In the genomic region with DNA sequence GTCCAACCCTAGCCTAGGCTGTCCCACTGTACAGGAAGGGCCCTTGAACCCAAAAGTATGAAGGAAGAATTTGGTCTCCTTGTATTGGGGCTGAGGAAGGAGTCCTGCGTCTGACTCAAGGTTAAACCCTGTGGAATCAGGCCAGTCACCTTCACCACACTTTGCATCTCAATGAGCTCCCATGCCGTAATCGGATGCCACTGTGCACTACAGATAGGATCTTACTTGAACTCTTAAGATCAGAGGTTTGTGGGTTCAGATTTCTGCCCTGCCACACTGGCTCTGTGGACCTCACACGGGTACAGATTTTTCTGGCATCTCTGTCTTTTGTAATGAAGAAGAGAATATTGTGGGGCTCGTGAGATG, we compare ENCODE assay signal across 30 mouse cellular contexts.
A peak's percentile ranks its signal among the peaks of the same experiment; 100 is the strongest.
DNase-seq lines count a peak whose midpoint lies in the region; ATAC-seq and TF ChIP-seq lines count a peak whose summit lies in the region.
"Had no signal": no experiment of that assay in that cellular context is flagged by ENCODE, and none has a peak within 500 bp of the region (broad histone marks: within the 10 kb centered on the region; RNA-seq: fewer than 3 reads in every experiment).

No protein-coding gene starts in this region.

- H3K36me3 ChIP-seq in midbrain, embryonic 11.5 days (ENCODE audit: control insufficient read depth, insufficient read depth, low read length), result no peaks in the 10 kb centered on the region
- no peaks in the 10 kb centered on the region for H3K36me3 ChIP-seq in midbrain, embryonic 14.5 days (ENCODE audit: control insufficient read depth, insufficient read depth, low read length)
- H3K36me3 ChIP-seq: forebrain, embryonic 10.5 days; G1E; heart, embryonic 12.5 days; heart, embryonic 15.5 days; hindbrain, embryonic 10.5 days; hindbrain, embryonic 13.5 days; intestine, embryonic 15.5 days had no signal

- no peak overlapping the region for H3K4me3 ChIP-seq in midbrain, embryonic 11.5 days (ENCODE audit: low read depth, low read length)
- no peak overlapping the region for H3K4me3 ChIP-seq in midbrain, embryonic 14.5 days (replicated peaks; ENCODE audit: low read depth, low read length)
- H3K4me3 ChIP-seq in cortical plate, adult 2 months (ENCODE audit: insufficient read depth, low read length), result no peak overlapping the region
- H3K4me3 ChIP-seq: forebrain, embryonic 10.5 days; forebrain, embryonic 13.5 days; gastrocnemius, adult 2 months; heart, embryonic 12.5 days; heart, embryonic 15.5 days; hindbrain, embryonic 10.5 days; hindbrain, embryonic 13.5 days; intestine, embryonic 15.5 days had no signal

- H3K9me3 ChIP-seq in midbrain, embryonic 11.5 days (ENCODE audit: control insufficient read depth, low read length), result no peaks in the 10 kb centered on the region
- no peaks in the 10 kb centered on the region for H3K9me3 ChIP-seq in midbrain, embryonic 14.5 days (ENCODE audit: control insufficient read depth, low read length)
- H3K9me3 ChIP-seq: forebrain, embryonic 10.5 days; forebrain, embryonic 13.5 days; G1E; heart, embryonic 12.5 days; heart, embryonic 15.5 days; hindbrain, embryonic 10.5 days; hindbrain, embryonic 13.5 days; intestine, embryonic 15.5 days had no signal

- H3K4me2 ChIP-seq in midbrain, embryonic 11.5 days, result no peak overlapping the region
- no peak overlapping the region for H3K4me2 ChIP-seq in midbrain, embryonic 14.5 days (ENCODE audit: low read length)
- H3K4me2 ChIP-seq: forebrain, embryonic 13.5 days; heart, embryonic 12.5 days; heart, embryonic 15.5 days; hindbrain, embryonic 13.5 days; intestine, embryonic 15.5 days had no signal

- 74% methylated on average over 5 of the region's 5 CpGs for WGBS in midbrain, embryonic 11.5 days
- 66% methylated on average over 5 of the region's 5 CpGs for WGBS in midbrain, embryonic 14.5 days

- no peak for TF ChIP-seq CTCF in cortical plate, adult 2 months (IDR thresholded peaks at IDR 0.05; ENCODE audit: extremely low read depth, insufficient read depth, low read length)

- no peak overlapping the region for H3K9ac ChIP-seq in midbrain, embryonic 11.5 days (ENCODE audit: low read length)
- no peak overlapping the region for H3K9ac ChIP-seq in midbrain, embryonic 14.5 days (replicated peaks; ENCODE audit: low read length)
- H3K9ac ChIP-seq: forebrain, embryonic 13.5 days; heart, embryonic 12.5 days; heart, embryonic 15.5 days; hindbrain, embryonic 13.5 days; intestine, embryonic 15.5 days had no signal

- TF ChIP-seq POLR2A in cortical plate, adult 2 months (IDR thresholded peaks at IDR 0.05; ENCODE audit: extremely low read depth, insufficient read depth, low read length), result no peak

- H3K27me3 ChIP-seq in midbrain, embryonic 11.5 days (ENCODE audit: control insufficient read depth, insufficient read depth, low read length), result no peaks in the 10 kb centered on the region
- no peaks in the 10 kb centered on the region for H3K27me3 ChIP-seq in midbrain, embryonic 14.5 days (ENCODE audit: control insufficient read depth, insufficient read depth, low read length)
- H3K27me3 ChIP-seq: CH12.LX; forebrain, embryonic 13.5 days; hindbrain, embryonic 13.5 days; intestine, embryonic 15.5 days had no signal

- ATAC-seq in midbrain, embryonic 11.5 days (ENCODE audit: low FRiP score), result no peak
- no peak for ATAC-seq in midbrain, embryonic 14.5 days (ENCODE audit: low FRiP score, low TSS enrichment)
- ATAC-seq: forebrain, embryonic 13.5 days; forebrain, embryonic 16.5 days; hindbrain, embryonic 16.5 days; intestine, embryonic 15.5 days had no signal

- peaks cover 3% of the 10 kb centered on the region; the same call in 1 of the 2 replicates for H3K4me1 ChIP-seq in midbrain, embryonic 11.5 days (ENCODE audit: control insufficient read depth, insufficient read depth, low read length)
- H3K4me1 ChIP-seq in midbrain, embryonic 14.5 days (ENCODE audit: control insufficient read depth, insufficient read depth, low read length), result peaks cover 7% of the 10 kb centered on the region; the same call in 1 of the 2 replicates
- peaks cover 11% of the 10 kb centered on the region for H3K4me1 ChIP-seq in cortical plate, adult 2 months (ENCODE audit: control insufficient read depth, insufficient read depth, low read length)
- H3K4me1 ChIP-seq: intestine, embryonic 15.5 days had no signal

- DNase-seq in midbrain, embryonic 11.5 days (ENCODE audit: low spot score, missing footprints), result peak; percentile 33
- no peak for DNase-seq in midbrain, embryonic 14.5 days
- DNase-seq in R1 (ENCODE audit: low read depth, low spot score), result peak; percentile 84
- no peak for DNase-seq in lung, adult 18-20 months
- no peak for DNase-seq in Muller cell, postnatal 12 days (ENCODE audit: inconsistent ontology term)
- DNase-seq: adrenal gland, adult 2 months; adrenal gland, postnatal 14 days; B cell, adult 2 months; cerebellum, adult 11 months; cerebellum, adult 2 months; cerebellum, adult 9-11 months; cerebellum, postnatal 25 days; gastrocnemius, adult 2 months; gastrocnemius, postnatal 25 days; heart, adult 18-20 months; heart, postnatal 10 days; heart, postnatal 36 days; kidney, adult 11 months had no signal

- H3K27ac ChIP-seq in midbrain, embryonic 11.5 days (ENCODE audit: low read depth, low read length), result no peak overlapping the region
- no peak overlapping the region for H3K27ac ChIP-seq in midbrain, embryonic 14.5 days (replicated peaks; ENCODE audit: low read depth, low read length)
- 0 out of 2 replicates have a peak overlapping the region, but pooled peaks have one; percentile 14 for H3K27ac ChIP-seq in cortical plate, adult 2 months (ENCODE audit: insufficient read depth, low read length)
- H3K27ac ChIP-seq: forebrain, embryonic 10.5 days; forebrain, embryonic 13.5 days; gastrocnemius, adult 2 months; heart, embryonic 15.5 days; hindbrain, embryonic 10.5 days; hindbrain, embryonic 13.5 days; intestine, embryonic 15.5 days had no signal

Comparison
In these comparisons a context has a peak if more than half of its experiments do, and no peak if none do; other contexts are left out.
1. DNase-seq: peak in midbrain, embryonic 11.5 days (single experiment) and R1 (single experiment); none in midbrain, embryonic 14.5 days (single experiment), lung, adult 18-20 months (0 of 2) and Muller cell, postnatal 12 days (single experiment).